Mouse (Mus musculus) natural killer cell, adult 2 months (primary cell): ENCODE measurements around the gene Mvb12a.

Source experiments
- DNase-seq, 2 experiments: peaks; one replicate each; pipeline ENCODE4 v3.0.0; 2022; ENCODE audit warnings: low spot score in 2 of 2

Gene Mvb12a

GRCm38 (mm10) chr8:71542632-71543343 lies at the start of gene Mvb12a:
TSS of gene Mvb12a (plus strand) at chr8:71542922.
- DNase-seq = peak; percentile 96

GRCm38 (mm10) chr8:71495039-71495438 lies 47.7 kb upstream of the Mvb12a start:
- DNase-seq = peak; percentile 64 to 82

- DNase-seq = no peak
Observed at GRCm38 (mm10) chr8:71495811-71496210, 46.9 kb upstream of the Mvb12a start.

GRCm38 (mm10) chr8:71496481-71496880 lies 46.2 kb upstream of the Mvb12a start:
- no peak for DNase-seq

- DNase-seq = no peak
Observed at GRCm38 (mm10) chr8:71497077-71497645, 45.6 kb upstream of the Mvb12a start.

- DNase-seq = no peak
Observed at GRCm38 (mm10) chr8:71497881-71498501, 44.7 kb upstream of the Mvb12a start.

- no peak for DNase-seq
Observed at GRCm38 (mm10) chr8:71498816-71499690, 43.7 kb upstream of the Mvb12a start.

- DNase-seq = no peak
Observed at GRCm38 (mm10) chr8:71504349-71504748, 38.4 kb upstream of the Mvb12a start.

GRCm38 (mm10) chr8:71505326-71505725 lies 37.4 kb upstream of the Mvb12a start:
- no peak for DNase-seq

GRCm38 (mm10) chr8:71505979-71506378 lies 36.7 kb upstream of the Mvb12a start:
- DNase-seq = no peak

- DNase-seq = no peak
Observed at GRCm38 (mm10) chr8:71507589-71508104, 35.1 kb upstream of the Mvb12a start.

GRCm38 (mm10) chr8:71509316-71509715 lies 33.4 kb upstream of the Mvb12a start:
- DNase-seq = no peak

- no peak for DNase-seq
Observed at GRCm38 (mm10) chr8:71511644-71512043, 31.1 kb upstream of the Mvb12a start, which contains the start of gene Plvap. TSS of gene Plvap (minus strand) at chr8:71511752.

GRCm38 (mm10) chr8:71513018-71513754 lies 29.5 kb upstream of the Mvb12a start:
- DNase-seq = no peak

- no peak for DNase-seq
Observed at GRCm38 (mm10) chr8:71515043-71515442, 27.7 kb upstream of the Mvb12a start.

GRCm38 (mm10) chr8:71516786-71517185 lies 25.9 kb upstream of the Mvb12a start:
- no peak for DNase-seq

GRCm38 (mm10) chr8:71519037-71519825 lies 23.5 kb upstream of the Mvb12a start:
- peak; percentile 14 to 45 for DNase-seq

GRCm38 (mm10) chr8:71521634-71522033 lies 21.1 kb upstream of the Mvb12a start:
- DNase-seq = peak; percentile 92 to 95

GRCm38 (mm10) chr8:71525226-71526050 lies 17.3 kb upstream of the Mvb12a start, which contains the start of gene Ccdc194:
TSS of gene Ccdc194 (minus strand) at chr8:71525711.
- no peak for DNase-seq
